Mouse (Mus musculus) bone marrow macrophage, adult 2 months (primary cell): ENCODE data around the gene Pcna. TPM values are rescaled to one million over a fixed set of nuclear protein-coding genes. Genes with fewer than 3 reads are reported as not detected.
A peak's percentile ranks its signal among the peaks of the same experiment; 100 is the strongest.
"Not testable (repeated sequence)": the region's sequence is repeated elsewhere in the genome, so short reads cannot be mapped to it uniquely, and the experiment has no call there.

Experiments
- H3K27ac ChIP-seq: 2 replicates; pipeline ENCODE4 v1.5.1; 2012; ENCODE audit warnings: low read depth, low read length; ENCODE audit not compliant: insufficient read depth
- H3K4me1 ChIP-seq: 2 replicates; pipeline ENCODE4 v1.6.1; 2012; ENCODE audit warnings: low read length; ENCODE audit not compliant: control insufficient read depth, insufficient read depth
- H3K4me3 ChIP-seq: 2 replicates; pipeline ENCODE4 v1.5.1; 2012; ENCODE audit warnings: mild to moderate bottlenecking, low read length, moderate library complexity; ENCODE audit not compliant: insufficient read depth
- CTCF ChIP-seq: IDR thresholded peaks from 2 replicates; pipeline ENCODE4 v1.5.1; 2012; ENCODE audit warnings: low read depth, mild to moderate bottlenecking, low read length, moderate library complexity
- POLR2A ChIP-seq: IDR thresholded peaks from 2 replicates; pipeline ENCODE4 v1.6.1; 2012; ENCODE audit warnings: mild to moderate bottlenecking, low read depth, low read length, borderline replicate concordance
- polyA plus RNA-seq: library from polyadenylated mRNA; stranded (reverse); fragments of >200 nt; gene quantifications from 2 replicates; pipeline ENCODE4 v1.2.4, GENCODE M21; 2012; ENCODE audit not compliant: missing spikeins, insufficient read depth, insufficient read length

The Pcna gene
- polyA plus RNA-seq, 1 experiment: 323 TPM

GRCm38 (mm10) chr2:132262175-132262574 lies 9.1 kb upstream of the Pcna start:
- no peak overlapping the region for H3K4me3 ChIP-seq
- H3K4me1 ChIP-seq: peaks cover 15% of the 10 kb centered on the region
- TF ChIP-seq POLR2A (no peak), CTCF (no peak)
- no peak overlapping the region for H3K27ac ChIP-seq

GRCm38 (mm10) chr2:132260601-132261000 lies 7.5 kb upstream of the Pcna start:
- H3K4me3 ChIP-seq: no peak overlapping the region
- H3K27ac ChIP-seq: no peak overlapping the region
- peaks cover 10% of the 10 kb centered on the region for H3K4me1 ChIP-seq
- TF ChIP-seq POLR2A (no peak), CTCF (no peak)

DNA sequence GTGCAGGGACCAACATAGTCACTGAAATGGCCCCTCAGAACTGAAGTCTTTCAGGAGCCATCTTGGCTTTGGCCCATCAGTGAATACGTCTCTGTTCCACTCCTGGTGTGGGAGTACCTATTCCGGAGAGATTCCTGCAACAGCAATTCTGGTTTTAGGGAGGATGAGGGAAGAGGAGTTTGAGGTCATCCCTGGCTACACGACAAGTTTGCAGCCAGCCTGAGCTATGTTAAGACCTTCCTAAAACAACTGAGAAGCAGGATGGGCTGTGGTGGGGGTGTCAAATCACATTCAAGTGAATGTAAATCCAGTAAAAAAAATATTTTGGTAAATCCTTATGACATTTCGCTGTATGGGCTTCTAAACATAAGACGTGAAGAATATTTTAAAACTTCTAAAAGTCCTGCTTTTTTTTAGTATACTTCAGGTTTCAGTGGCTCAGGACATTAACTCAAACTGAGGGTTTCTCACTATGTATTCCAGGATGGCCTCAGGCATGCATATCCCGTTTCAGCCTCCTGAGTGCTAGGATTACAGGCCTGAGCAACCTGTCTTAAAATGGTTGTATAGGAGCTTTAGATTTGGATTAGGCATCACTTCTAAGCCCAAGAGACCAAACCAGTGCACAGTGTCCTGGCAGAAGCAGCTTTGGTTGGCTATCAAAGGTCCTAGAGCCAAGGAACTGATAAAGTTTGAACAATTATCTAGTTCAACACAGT lies 4.4 kb upstream of the Pcna start:
- no peaks in the 10 kb centered on the region for H3K4me1 ChIP-seq
- no peak overlapping the region for H3K27ac ChIP-seq
- no peak overlapping the region for H3K4me3 ChIP-seq
- no peak for TF ChIP-seq CTCF
- no peak for TF ChIP-seq POLR2A

DNA sequence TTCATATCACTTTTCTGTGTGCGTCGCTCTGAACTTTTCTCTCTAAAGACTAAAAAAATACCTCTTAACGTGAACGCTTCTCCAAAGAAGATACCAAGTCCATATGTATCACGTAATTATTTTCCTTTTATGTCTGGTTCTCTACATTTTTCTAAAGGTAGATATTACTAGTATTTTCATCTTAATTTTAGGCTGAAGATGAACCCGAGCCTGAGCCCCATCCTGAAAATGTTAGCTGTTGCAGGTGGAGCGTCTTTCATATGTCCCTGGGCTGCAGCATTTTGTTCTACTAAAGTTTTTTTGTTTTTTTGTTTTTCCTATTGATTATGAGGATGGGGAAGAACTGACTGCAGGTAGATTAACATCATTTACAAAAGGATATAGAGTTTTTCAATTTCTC lies 489 bp upstream of the Pcna start:
- TF ChIP-seq CTCF (no peak), POLR2A (no peak)
- peaks cover 11% of the 10 kb centered on the region for H3K4me1 ChIP-seq
- H3K27ac ChIP-seq: peak overlapping the region; percentile 62
- peak overlapping the region; percentile 49 for H3K4me3 ChIP-seq

- H3K4me1 ChIP-seq: peaks cover 19% of the 10 kb centered on the region
- peak overlapping the region; percentile 71 for H3K4me3 ChIP-seq
- no peak overlapping the region for H3K27ac ChIP-seq
These were observed 1.2 kb downstream of the Pcna start for GRCm38 (mm10) chr2:132251911-132252310.

DNA sequence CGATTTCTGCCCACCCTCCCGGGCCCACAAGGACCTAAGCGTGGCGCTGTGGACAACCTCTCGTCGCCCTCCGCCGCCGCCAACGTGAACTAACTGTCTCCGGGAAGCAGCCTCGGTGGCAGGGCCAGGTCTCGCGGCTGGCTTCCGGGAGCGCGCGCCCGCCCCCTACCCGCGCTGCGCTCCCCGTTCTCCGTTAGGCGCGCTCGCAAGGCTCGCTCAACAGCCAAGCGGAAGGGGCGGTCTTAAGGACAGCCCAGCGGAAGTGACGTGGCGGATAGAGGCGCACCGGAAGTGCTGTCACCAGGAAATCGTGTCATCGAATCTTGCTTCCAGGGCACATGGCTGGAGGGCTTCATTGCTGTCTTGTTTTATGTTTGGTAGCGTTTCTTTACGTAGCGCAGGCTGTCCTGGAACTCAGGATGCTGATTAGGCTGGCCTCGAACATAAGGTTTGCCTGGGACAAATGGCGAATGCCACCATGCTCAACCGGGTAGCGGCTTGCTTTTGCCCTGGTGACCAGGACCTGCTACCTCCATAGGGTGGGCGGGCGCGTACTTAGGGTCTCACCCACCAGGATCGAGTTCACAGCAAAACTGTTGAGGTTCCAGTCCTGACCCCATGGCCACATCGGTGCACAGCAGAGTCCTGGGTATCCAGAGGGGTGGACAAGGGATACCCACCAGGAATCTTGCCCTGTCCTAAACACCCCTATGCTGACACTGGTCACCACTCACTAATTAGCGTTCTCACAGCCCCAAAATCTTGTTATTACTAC lies 5.4 kb downstream of the Pcna start, which contains the start of gene Tmem230:
Gene Tmem230 (minus strand): TSS at position 269 of the 775 bp plus-strand sequence.
- peak within 1 kb of the TSS; percentile 86 for H3K4me3 ChIP-seq
- peaks cover 30% of the 10 kb centered on the region for H3K4me1 ChIP-seq
- no peak for TF ChIP-seq POLR2A
- TF ChIP-seq CTCF: no peak
- peak within 1 kb of the TSS; percentile 90 for H3K27ac ChIP-seq

More at GRCm38 (mm10) chr2:132251911-132252310, 1.2 kb downstream of the Pcna start:
- TF ChIP-seq CTCF: no peak
- no peak for TF ChIP-seq POLR2A

GRCm38 (mm10) chr2:132243370-132243769 lies 9.7 kb downstream of the Pcna start:
- TF ChIP-seq CTCF: no peak
- no peak for TF ChIP-seq POLR2A
- H3K4me1 ChIP-seq: peaks cover 18% of the 10 kb centered on the region
- H3K4me3 ChIP-seq: no peak overlapping the region
- H3K27ac ChIP-seq: no peak overlapping the region

GRCm38 (mm10) chr2:132240457-132240856 lies 12.7 kb downstream of the Pcna start:
- not testable (repeated sequence) for H3K4me3 ChIP-seq
- peak; percentile 45; the same call in 1 of the 2 replicates for TF ChIP-seq CTCF

GRCm38 (mm10) chr2:132239434-132239833 lies 13.7 kb downstream of the Pcna start:
- peaks cover 18% of the 10 kb centered on the region for H3K4me1 ChIP-seq
- H3K27ac ChIP-seq, H3K4me3 ChIP-seq: not testable (repeated sequence)

More at GRCm38 (mm10) chr2:132240457-132240856, 12.7 kb downstream of the Pcna start:
- not testable (repeated sequence) for H3K27ac ChIP-seq, H3K4me1 ChIP-seq

GRCm38 (mm10) chr2:132235975-132236374 lies 17.1 kb downstream of the Pcna start:
- no peak for TF ChIP-seq CTCF
- no peak for TF ChIP-seq POLR2A
- Histone ChIP-seq H3K4me3 (no peak overlapping the region), H3K4me1 (peaks cover 20% of the 10 kb centered on the region), H3K27ac (no peak overlapping the region)
